Mouse (Mus musculus): ENCODE measurements around the gene Zfp119b. TPM values are rescaled to one million over a fixed set of nuclear protein-coding genes. Genes with fewer than 3 reads are reported as not detected.

Gene Zfp119b
- polyA plus RNA-seq, 3 experiments from 2014 or later, result 8.1 to 20.3 (median 17.7) TPM

Other genes starting within 250 kb of the Zfp119b start
- gene Pot1b, start 236.9 kb downstream of the Zfp119b start, polyA plus RNA-seq (2017; shearing (Covaris generic)), result 10 to 100 TPM; 16.9 to 26.4 (median 18.6) TPM
- gene Adgre4, start 199.5 kb downstream of the Zfp119b start, polyA plus RNA-seq (2017; shearing (Covaris generic)), result under 1 TPM in 1 of 3 experiments, not detected in 2; 0.60 TPM
- 10 to 100 TPM; 13.0 to 18.7 (median 15.8) TPM for gene Zfp119a, start 70.6 kb downstream of the Zfp119b start, polyA plus RNA-seq (2017; shearing (Covaris generic))
- 10 to 100 TPM; 26.9 to 35.6 (median 29.1) TPM for gene Zfp959, start 57.4 kb downstream of the Zfp119b start, polyA plus RNA-seq (2017; shearing (Covaris generic))
- gene Ebi3, start 3.1 kb upstream of the Zfp119b start, polyA plus RNA-seq (2017; shearing (Covaris generic)), result 10 to 100 TPM; 50.3 to 70.8 (median 50.4) TPM
- gene Yju2, start 9.6 kb upstream of the Zfp119b start, polyA plus RNA-seq (2017; shearing (Covaris generic)), result 10 to 100 TPM; 25.6 to 36.5 (median 33.0) TPM
- gene Shd, start 21.0 kb upstream of the Zfp119b start, polyA plus RNA-seq (2017; shearing (Covaris generic)), result under 1 TPM in 1 of 3 experiments, not detected in 2; 0.40 TPM
- under 1 TPM in 1 of 3 experiments, not detected in 2; 0.98 TPM for gene Fsd1, start 37.0 kb upstream of the Zfp119b start, polyA plus RNA-seq (2017; shearing (Covaris generic))
- under 1 TPM in 1 of 3 experiments, not detected in 2; 0.30 TPM for gene Stap2, start 56.1 kb upstream of the Zfp119b start, polyA plus RNA-seq (2017; shearing (Covaris generic))
- 10 to 100 TPM in 2 of 3 experiments, 1 to 10 TPM in 1; 8.3 to 24.2 (median 17.4) TPM for gene Mpnd, start 56.2 kb upstream of the Zfp119b start, polyA plus RNA-seq (2017; shearing (Covaris generic))
- 10 to 100 TPM; 86.9 to 93.6 (median 91.6) TPM for gene Sh3gl1, start 87.1 kb upstream of the Zfp119b start, polyA plus RNA-seq (2017; shearing (Covaris generic))
- gene Chaf1a, start 90.9 kb upstream of the Zfp119b start, polyA plus RNA-seq (2017; shearing (Covaris generic)), result 1 to 10 TPM in 2 of 3 experiments, under 1 TPM in 1; 0.63 to 3.6 (median 1.3) TPM
- gene Ubxn6, start 125.5 kb upstream of the Zfp119b start, polyA plus RNA-seq (2017; shearing (Covaris generic)), result 10 to 100 TPM; 28.7 to 41.6 (median 34.2) TPM
- 10 to 100 TPM; 32.5 to 58.6 (median 40.3) TPM for gene Hdgfl2, start 130.1 kb upstream of the Zfp119b start, polyA plus RNA-seq (2017; shearing (Covaris generic))
- under 1 TPM in 1 of 3 experiments, not detected in 2; 0.09 TPM for gene Plin4, start 160.3 kb upstream of the Zfp119b start, polyA plus RNA-seq (2017; shearing (Covaris generic))
- under 1 TPM in 1 of 3 experiments, not detected in 2; 0.16 TPM for gene Plin5, start 168.1 kb upstream of the Zfp119b start, polyA plus RNA-seq (2017; shearing (Covaris generic))
- gene Lrg1, start 172.5 kb upstream of the Zfp119b start, polyA plus RNA-seq (2017; shearing (Covaris generic)), result not detected
- gene Sema6b, start 190.8 kb upstream of the Zfp119b start, polyA plus RNA-seq (2017; shearing (Covaris generic)), result under 1 TPM in 1 of 3 experiments, not detected in 2; 0.13 TPM
- gene Tnfaip8l1, start 213.0 kb upstream of the Zfp119b start, polyA plus RNA-seq (2017; shearing (Covaris generic)), result 10 to 100 TPM; 29.8 to 39.7 (median 37.9) TPM
- gene Mydgf, start 234.4 kb upstream of the Zfp119b start, polyA plus RNA-seq (2017; shearing (Covaris generic)), result 10 to 100 TPM; 53.3 to 65.6 (median 59.5) TPM

Measured in inflammation-experienced regulatory T-cells, adult 6 months (primary cell).